Mouse (Mus musculus) heart, embryonic 10.5 days (tissue): ENCODE results near the gene Cct5. TPM values are rescaled to one million over a fixed set of nuclear protein-coding genes. Genes with fewer than 3 reads are reported as not detected.
A peak's percentile ranks its signal among the peaks of the same experiment; 100 is the strongest.

Experiments
- DNase-seq: peaks from one replicate; pipeline ENCODE4 v3.0.0-alpha.2; 2017; ENCODE audit warnings: low spot score
- H3K27ac ChIP-seq: fragments of 300-500 bp; sonication (generic); 2 replicates; pipeline ENCODE4 v1.5.1; 2016; ENCODE audit warnings: mild to moderate bottlenecking
- H3K27me3 ChIP-seq: fragments of 300-500 bp; sonication (generic); 2 replicates; pipeline ENCODE4 v1.6.1; 2016; ENCODE audit warnings: mild to moderate bottlenecking; ENCODE audit not compliant: poor library complexity, insufficient read depth, severe bottlenecking
- H3K36me3 ChIP-seq: fragments of 300-500 bp; sonication (generic); 2 replicates; pipeline ENCODE4 v1.6.1; 2016; ENCODE audit warnings: mild to moderate bottlenecking, moderate library complexity
- H3K4me1 ChIP-seq: fragments of 300-500 bp; sonication (generic); 2 replicates; pipeline ENCODE4 v1.6.1; 2016; ENCODE audit warnings: mild to moderate bottlenecking
- H3K4me3 ChIP-seq: fragments of 300-500 bp; sonication (generic); 2 replicates; pipeline ENCODE4 v1.5.1; 2016; ENCODE audit warnings: mild to moderate bottlenecking, moderate library complexity
- H3K9me3 ChIP-seq: fragments of 300-500 bp; sonication (generic); 2 replicates; pipeline ENCODE4 v1.6.1; 2016; ENCODE audit warnings: mild to moderate bottlenecking, moderate library complexity
- WGBS: fragments of 180-500 bp; shearing (Covaris S2); methylation state at CpG from one replicate; pipeline ENCODE4 v1.1.7; 2016; 5-methylcytosine and 5-hydroxymethylcytosine counted together
- polyA plus RNA-seq: library from polyadenylated mRNA; unstranded; fragments of >200 nt; fragmentation: Nextera tagmentation; extraction: Ambion mirVana; gene quantifications from 2 replicates; pipeline ENCODE4 v1.2.1, GENCODE M21; 2016

The Cct5 gene
- polyA plus RNA-seq, 1 experiment from 2014 or later: 603 TPM

DNA sequence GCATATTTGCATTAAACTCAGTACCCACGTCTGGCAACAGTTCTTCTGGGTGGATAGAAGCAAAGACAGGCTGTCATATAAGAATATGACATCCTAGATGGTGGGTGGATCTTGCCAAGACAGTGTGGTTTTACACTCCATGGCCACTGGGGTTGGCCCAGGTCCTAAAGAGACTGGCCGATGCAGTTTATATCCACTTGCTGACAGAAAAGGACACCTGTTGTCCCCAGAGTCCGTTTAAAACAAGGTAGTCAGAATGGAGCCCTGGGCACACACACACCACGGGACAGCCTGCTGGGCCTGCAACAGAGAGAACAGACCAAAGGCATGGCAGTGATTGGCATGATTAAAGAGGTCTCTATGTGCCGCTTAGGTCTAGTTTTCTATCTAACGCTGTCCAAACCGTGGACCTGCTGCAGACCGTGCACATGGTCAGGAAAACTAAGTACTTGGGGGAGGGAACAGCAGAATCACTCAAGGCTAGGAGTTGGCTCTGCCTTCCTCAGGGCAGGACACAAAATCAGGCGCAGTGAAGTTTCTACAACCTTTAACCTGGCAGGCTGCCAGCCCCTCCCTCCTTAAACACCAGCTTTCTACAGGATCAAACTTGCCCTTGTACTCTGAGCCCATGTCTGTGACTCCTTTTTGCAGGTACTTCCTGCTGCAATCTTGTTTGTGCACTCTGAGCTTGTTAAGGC lies 32.1 kb downstream of the Cct5 start:
- Histone ChIP-seq H3K4me3 (0 out of 2 replicates have a peak overlapping the region, but pooled peaks have one; percentile 30), H3K9me3 (no peaks in the 10 kb centered on the region), H3K4me1 (peaks cover 16% of the 10 kb centered on the region), H3K27me3 (no peaks in the 10 kb centered on the region), H3K27ac (no peak overlapping the region), H3K36me3 (no peaks in the 10 kb centered on the region)
- 73% methylated on average over 9 of the region's 9 CpGs for WGBS
- DNase-seq: no peak

DNA sequence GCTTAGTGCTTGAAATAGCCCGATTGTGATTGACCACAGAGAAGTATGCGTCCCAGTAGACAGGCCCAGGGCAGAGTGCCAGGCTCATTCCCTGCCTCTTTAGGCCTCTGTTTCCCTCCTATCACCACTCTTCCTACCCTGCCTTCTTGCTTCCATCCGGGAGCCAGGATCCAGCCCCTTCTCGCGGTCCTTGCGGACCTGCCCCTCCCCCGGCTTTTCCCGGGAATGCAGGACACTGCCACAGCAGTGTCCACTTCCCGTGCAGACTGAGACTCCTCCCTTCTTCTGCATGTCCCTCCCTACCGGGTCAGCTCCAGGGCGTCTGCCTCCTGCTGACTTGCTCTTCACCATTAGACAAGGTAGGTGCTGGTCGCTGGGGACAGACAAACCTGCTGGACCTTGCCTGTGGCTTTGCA lies 33.0 kb downstream of the Cct5 start:
- peak overlapping the region; percentile 50 for H3K27ac ChIP-seq
- H3K4me3 ChIP-seq: peak overlapping the region; percentile 30
- peak; percentile 89 for DNase-seq
- no peaks in the 10 kb centered on the region for H3K27me3 ChIP-seq
- WGBS: 10% methylated on average over 12 of the region's 12 CpGs
- H3K36me3 ChIP-seq: no peaks in the 10 kb centered on the region
- H3K9me3 ChIP-seq: no peaks in the 10 kb centered on the region
- H3K4me1 ChIP-seq: peaks cover 20% of the 10 kb centered on the region

DNA sequence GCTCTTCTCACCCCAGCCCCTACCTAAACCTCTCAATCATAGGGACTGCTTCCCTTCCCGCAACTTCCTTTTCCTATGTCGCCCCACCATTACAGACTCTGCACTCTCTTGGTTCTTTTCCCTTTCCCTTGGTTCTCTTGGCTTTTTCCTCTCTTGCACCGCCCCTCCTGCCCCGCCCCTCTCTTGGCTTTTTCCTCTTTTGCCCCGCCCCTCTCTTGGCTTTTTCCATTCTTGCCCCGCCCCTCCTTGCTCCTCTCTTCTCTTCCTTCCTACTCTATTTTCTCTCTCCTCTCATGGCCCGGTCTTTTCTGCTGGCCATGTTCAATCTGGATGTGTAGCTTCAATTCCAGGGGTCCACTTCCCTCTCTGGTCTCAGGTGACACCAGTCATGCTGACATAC lies 34.2 kb downstream of the Cct5 start:
- WGBS: 57% methylated on average over 7 of the region's 7 CpGs
- H3K4me3 ChIP-seq: no peak overlapping the region
- no peaks in the 10 kb centered on the region for H3K36me3 ChIP-seq
- no peak overlapping the region for H3K27ac ChIP-seq
- DNase-seq: no peak
- peaks cover 27% of the 10 kb centered on the region for H3K4me1 ChIP-seq
- H3K27me3 ChIP-seq: no peaks in the 10 kb centered on the region
- H3K9me3 ChIP-seq: no peaks in the 10 kb centered on the region

DNA sequence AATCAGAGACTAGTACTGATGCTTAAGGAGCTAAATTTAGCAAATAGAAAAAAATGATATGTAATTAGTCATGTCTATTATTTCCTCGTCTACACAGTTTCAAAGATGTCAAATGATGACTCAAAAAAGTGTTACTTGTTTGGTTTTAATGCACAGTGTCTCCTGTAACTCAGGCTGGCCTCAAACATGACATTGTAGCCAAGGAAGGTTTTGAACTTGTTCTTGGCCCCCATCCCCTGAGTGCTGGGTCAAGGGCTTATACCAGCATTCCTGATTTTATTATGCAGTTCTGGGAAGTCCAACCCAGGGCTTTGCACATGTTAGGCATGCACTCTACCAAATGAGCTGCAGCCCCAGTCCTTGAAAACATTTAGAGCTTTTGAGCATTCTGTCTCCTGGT lies 35.8 kb downstream of the Cct5 start:
- Histone ChIP-seq H3K4me3 (no peak overlapping the region), H3K4me1 (peaks cover 27% of the 10 kb centered on the region), H3K27ac (no peak overlapping the region), H3K9me3 (no peaks in the 10 kb centered on the region), H3K36me3 (no peaks in the 10 kb centered on the region), H3K27me3 (no peaks in the 10 kb centered on the region)
- 77% methylated on average over 1 of the region's 1 CpGs for WGBS
- DNase-seq: no peak

DNA sequence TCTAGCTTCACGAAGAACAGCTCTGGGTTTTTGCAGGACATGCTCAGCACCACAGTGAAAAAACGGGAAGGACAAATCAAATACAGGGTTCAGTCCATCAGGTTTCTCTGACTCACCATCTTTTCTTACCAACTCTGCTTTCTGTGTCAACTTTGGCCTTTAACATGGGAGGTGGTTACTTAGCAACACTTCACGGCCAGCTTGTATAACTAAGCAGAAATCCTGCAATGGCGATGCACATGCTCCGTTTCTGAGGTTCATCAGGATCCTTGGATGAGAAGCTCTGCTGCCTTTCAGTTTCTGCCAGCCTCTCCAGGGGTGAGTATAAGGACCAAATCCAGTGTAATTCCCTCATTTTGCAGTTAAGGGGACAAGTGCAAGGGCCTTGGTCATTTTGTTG lies 36.4 kb downstream of the Cct5 start, which contains the start of gene Cmbl:
Gene Cmbl (plus strand): TSS at position 206 of the 400 bp plus-strand sequence.
- Histone ChIP-seq H3K27me3 (no peaks in the 10 kb centered on the region), H3K27ac (no peak within 1 kb of the TSS), H3K4me1 (peaks cover 27% of the 10 kb centered on the region), H3K36me3 (no peaks in the 10 kb centered on the region), H3K4me3 (no peak within 1 kb of the TSS), H3K9me3 (no peaks in the 10 kb centered on the region)
- 85% methylated on average over 5 of the region's 5 CpGs for WGBS
- no peak for DNase-seq

DNA sequence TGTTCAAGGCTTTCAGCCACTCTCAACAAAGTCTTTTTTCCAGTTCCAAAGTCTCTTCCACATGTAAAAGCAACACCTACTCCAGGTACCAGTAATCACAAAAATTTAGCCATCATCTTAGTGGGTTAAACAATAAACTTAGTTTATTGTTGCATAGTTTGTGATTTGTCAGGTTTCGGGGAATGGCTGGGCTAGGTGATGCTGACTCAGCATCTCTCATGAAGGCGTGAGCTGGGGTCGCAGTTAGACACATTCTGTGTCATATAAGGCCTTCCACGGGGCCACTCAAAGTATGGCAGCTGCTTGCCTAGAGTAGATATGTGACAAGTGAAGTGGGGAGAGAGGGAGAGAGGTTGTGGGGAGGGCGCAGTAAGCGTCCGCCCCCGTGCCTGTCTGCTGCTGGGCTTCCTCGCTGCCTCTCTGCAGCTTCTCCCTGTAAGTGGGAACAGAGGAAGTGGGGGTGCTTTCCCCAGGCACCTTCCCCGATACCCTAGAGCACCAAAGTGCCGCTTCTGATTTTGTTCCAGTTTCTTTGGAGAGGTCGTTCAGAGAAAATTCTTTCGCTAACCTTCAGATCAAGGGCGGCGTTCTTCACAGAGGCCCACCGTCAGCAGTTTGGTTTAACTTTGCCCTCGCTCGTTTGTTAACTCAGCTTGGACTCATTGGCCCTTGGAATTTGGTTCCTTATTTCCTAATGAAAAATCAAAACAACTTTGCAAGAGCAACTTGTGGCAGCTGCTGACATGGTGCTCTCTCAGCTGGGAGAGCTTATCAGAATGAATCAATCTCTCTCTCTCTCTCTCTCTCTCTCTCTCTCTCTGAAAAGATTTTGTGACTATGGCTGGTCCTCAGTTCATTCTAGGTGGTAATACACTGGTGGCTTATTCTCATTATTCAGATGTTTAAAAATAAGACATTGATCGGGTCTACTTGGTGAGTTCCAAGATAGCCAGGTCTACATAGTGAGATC lies 37.7 kb downstream of the Cct5 start:
- H3K4me3 ChIP-seq: no peak overlapping the region
- H3K27ac ChIP-seq: peak overlapping the region; percentile 66
- H3K27me3 ChIP-seq: no peaks in the 10 kb centered on the region
- peaks cover 19% of the 10 kb centered on the region for H3K4me1 ChIP-seq
- 56% methylated on average over 19 of the region's 19 CpGs for WGBS
- H3K36me3 ChIP-seq: no peaks in the 10 kb centered on the region
- no peaks in the 10 kb centered on the region for H3K9me3 ChIP-seq
- no peak for DNase-seq

DNA sequence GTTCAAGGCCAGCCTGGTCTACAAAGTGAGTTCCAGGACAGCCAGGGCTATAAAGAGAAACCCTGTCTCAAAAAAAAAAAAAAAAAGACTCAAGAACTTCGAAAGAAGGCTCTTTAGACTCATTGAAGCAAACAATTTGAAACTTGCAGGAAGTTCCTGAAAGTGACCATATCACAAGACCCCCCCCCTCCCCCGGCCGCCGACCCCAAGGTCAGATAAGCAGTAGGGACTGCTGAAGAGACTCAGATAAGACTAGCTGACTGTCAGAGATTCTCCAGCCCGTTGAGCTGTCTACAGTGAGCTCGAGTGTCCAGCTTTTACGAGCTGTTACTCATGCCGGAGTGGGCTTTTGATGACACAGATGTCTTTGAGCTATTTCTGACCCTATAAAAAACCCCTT lies 38.8 kb downstream of the Cct5 start:
- no peaks in the 10 kb centered on the region for H3K36me3 ChIP-seq
- DNase-seq: no peak
- 31% methylated on average over 8 of the region's 8 CpGs for WGBS

DNA sequence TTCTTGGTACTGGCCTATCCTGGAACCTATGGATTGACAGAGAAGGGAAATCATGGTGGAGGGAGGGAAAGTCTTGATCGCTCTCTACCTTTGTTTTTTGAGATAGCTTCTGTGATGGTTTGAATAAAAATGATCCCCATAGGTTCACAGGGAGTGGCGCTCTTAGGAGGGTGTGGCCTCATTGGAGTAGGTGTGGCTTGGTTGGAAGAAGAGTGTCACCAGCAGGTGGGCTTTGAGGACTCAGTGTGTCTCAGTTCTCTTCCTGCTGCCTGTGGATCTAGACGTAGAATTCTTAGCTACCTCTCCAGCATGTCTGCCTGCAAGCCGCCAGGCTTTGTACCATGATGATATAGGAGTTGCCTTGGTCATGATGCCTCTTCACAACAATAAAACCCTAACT lies 39.6 kb downstream of the Cct5 start:
- Histone ChIP-seq H3K9me3 (no peaks in the 10 kb centered on the region), H3K27me3 (no peaks in the 10 kb centered on the region), H3K36me3 (no peaks in the 10 kb centered on the region), H3K4me1 (peaks cover 11% of the 10 kb centered on the region), H3K27ac (no peak overlapping the region), H3K4me3 (no peak overlapping the region)
- no peak for DNase-seq
- WGBS: 89% methylated on average over 4 of the region's 4 CpGs

More for the DNA sequence above, 38.8 kb downstream of the Cct5 start:
- Histone ChIP-seq H3K4me3 (no peak overlapping the region), H3K27ac (no peak overlapping the region), H3K27me3 (no peaks in the 10 kb centered on the region), H3K9me3 (no peaks in the 10 kb centered on the region), H3K4me1 (peaks cover 11% of the 10 kb centered on the region)

DNA sequence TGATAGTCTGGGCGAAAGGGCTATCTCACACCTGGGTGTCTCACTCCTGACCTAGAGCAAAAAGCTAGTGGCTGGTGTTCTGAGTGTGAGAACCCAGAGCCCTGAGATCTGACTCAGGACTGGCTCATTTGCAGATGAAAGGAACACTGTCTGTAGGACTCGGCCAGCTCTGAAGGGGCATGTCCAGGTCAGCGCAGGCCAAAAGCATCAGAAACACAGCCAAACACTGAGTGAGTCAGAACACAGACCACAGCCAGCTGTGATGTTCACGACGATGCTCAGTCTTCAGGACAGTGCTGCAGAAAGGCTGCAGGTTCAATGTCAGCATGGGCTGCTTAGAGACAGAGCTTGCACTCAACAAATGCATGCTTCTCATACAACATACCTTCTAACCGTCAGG lies 40.2 kb downstream of the Cct5 start:
- Histone ChIP-seq H3K9me3 (no peaks in the 10 kb centered on the region), H3K4me3 (no peak overlapping the region), H3K36me3 (no peaks in the 10 kb centered on the region), H3K4me1 (peaks cover 11% of the 10 kb centered on the region), H3K27ac (no peak overlapping the region), H3K27me3 (no peaks in the 10 kb centered on the region)
- DNase-seq: no peak
- WGBS: 82% methylated on average over 6 of the region's 6 CpGs

DNA sequence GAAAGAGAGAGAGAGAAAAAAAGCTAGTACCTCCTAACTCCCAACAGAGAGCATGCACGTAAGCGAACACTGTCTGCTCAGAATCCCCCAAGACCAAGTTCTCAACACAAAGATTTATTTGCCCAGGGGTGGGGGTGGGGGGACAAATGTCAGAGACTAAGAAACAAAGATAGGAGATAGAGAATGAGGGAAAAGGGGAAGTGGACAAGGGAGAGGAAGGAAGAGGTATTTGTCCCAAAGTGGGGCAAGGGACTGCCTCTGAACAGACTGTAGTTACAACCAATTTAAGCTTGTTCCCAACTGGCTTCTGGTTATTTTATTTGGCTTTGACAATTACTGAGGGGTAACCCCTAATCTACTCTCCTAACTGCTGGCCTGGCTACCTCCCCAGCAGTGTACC lies 46.7 kb downstream of the Cct5 start:
- H3K27ac ChIP-seq: no peak overlapping the region
- DNase-seq: no peak
- no peaks in the 10 kb centered on the region for H3K4me1 ChIP-seq
- no peaks in the 10 kb centered on the region for H3K36me3 ChIP-seq
- 88% methylated on average over 2 of the region's 2 CpGs for WGBS
- no peak overlapping the region for H3K4me3 ChIP-seq
- no peaks in the 10 kb centered on the region for H3K9me3 ChIP-seq
- H3K27me3 ChIP-seq: no peaks in the 10 kb centered on the region

DNA sequence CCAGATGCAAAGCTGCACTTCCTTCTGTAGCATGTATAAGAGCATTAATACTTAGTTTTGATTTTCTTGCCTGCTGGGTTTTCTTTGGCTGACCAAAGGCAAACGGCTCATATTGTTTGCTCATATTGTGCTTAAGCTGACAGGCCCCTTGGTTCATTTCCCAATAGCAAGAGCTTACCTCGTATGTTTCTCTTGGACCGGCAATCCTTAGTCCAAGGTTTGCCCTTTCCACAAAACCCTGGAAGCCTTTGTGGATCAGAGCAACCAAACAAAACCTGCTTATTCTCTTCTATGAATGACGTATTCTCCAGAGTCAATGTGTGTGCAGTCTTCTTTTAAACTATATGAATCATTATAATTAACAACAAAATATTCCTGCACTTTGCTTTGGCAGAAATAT lies 51.2 kb downstream of the Cct5 start:
- Histone ChIP-seq H3K27me3 (no peaks in the 10 kb centered on the region), H3K4me3 (no peak overlapping the region), H3K27ac (no peak overlapping the region), H3K36me3 (no peaks in the 10 kb centered on the region), H3K9me3 (no peaks in the 10 kb centered on the region), H3K4me1 (peaks cover 7% of the 10 kb centered on the region)
- 85% methylated on average over 4 of the region's 4 CpGs for WGBS
- no peak for DNase-seq

DNA sequence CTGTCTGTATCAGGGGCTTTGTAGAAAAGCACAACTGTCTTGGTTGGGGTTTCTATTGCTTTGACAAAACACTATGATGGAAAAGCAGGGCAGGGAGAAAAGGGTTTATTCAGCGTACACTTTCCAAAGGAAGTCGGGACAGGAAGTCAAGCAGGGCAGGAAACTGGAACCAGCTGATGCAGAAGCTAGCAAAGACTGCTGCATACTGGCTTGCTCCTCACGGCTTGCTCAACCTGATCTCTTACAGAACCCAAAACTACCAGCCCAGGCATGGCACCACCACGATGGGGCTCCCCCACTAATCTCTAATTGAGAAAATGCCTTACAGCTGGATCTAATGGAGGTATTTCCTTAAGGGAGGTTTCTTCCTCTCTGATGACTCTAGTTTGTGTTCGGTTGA lies 54.2 kb downstream of the Cct5 start:
- Histone ChIP-seq H3K4me1 (peaks cover 35% of the 10 kb centered on the region), H3K36me3 (no peaks in the 10 kb centered on the region), H3K27ac (no peak overlapping the region), H3K27me3 (no peaks in the 10 kb centered on the region), H3K9me3 (no peaks in the 10 kb centered on the region), H3K4me3 (no peak overlapping the region)
- DNase-seq: no peak
- 70% methylated on average over 5 of the region's 5 CpGs for WGBS

DNA sequence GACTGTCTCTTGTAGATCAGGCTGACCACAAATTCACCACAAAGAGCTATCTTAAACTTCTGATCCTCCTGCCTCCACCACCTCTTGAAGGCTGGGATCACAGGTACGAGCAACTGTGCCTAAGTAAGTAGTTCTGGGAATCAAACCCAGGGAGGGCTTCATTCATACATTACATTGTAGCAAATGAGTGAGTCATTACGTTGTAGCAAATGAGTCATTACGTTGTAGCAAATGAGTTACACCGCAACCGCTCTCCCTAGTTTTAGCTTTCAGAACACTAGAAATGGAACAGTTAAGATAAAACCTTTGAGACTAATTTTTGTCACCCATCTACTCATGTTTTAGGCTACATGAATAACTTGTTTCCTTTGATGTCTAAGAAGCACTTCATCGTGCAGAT lies 55.3 kb downstream of the Cct5 start:
- H3K27ac ChIP-seq: no peak overlapping the region
- WGBS: 83% methylated on average over 6 of the region's 6 CpGs

More for the DNA sequence above, 55.3 kb downstream of the Cct5 start:
- no peaks in the 10 kb centered on the region for H3K27me3 ChIP-seq
- no peaks in the 10 kb centered on the region for H3K36me3 ChIP-seq
- peaks cover 44% of the 10 kb centered on the region for H3K4me1 ChIP-seq
- DNase-seq: no peak
- no peaks in the 10 kb centered on the region for H3K9me3 ChIP-seq
- no peak overlapping the region for H3K4me3 ChIP-seq
